Mouse (Mus musculus): ENCODE data around the gene Gtf2ird1. TPM values are rescaled to one million over a fixed set of nuclear protein-coding genes. Genes with fewer than 3 reads are reported as not detected.
"Not testable (repeated sequence)": the region's sequence is repeated elsewhere in the genome, so short reads cannot be mapped to it uniquely, and the experiment has no call there.

The Gtf2ird1 gene
- polyA plus RNA-seq, 1 experiment from 2014 or later = 48.2 TPM

DNA sequence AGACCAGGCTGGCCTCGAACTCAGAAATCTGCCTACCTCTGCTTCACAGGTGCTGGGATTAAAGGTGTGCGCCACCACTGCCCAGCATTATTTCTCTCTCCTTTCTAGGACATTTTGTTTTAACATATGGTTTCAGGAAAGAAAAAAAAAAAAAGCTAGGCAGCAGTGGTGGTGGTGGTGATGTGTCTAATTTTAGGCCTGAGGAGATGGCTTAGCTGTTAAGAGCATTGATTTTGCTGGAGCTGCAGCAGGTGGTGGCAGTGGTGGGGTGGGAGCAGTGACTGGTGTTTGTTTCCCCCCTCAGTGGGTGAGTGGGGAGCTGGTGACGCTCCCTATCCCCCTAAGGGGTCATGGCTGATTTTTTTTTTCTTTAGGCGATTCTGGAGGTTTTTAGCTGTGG, 103.4 kb downstream of the Gtf2ird1 start:
- H3K9ac ChIP-seq (ENCODE audit: low read length) = no peak overlapping the region
- no peak overlapping the region for H3K4me3 ChIP-seq (ENCODE audit: low read length)
- peaks cover 2% of the 10 kb centered on the region for H3K36me3 ChIP-seq (ENCODE audit: control insufficient read depth, insufficient read depth)
- ATAC-seq (replicated peaks; ENCODE audit: extremely low read depth, insufficient read depth, low FRiP score) = no peak
- 54% methylated on average over 4 of the region's 4 CpGs for WGBS
- H3K9me3 ChIP-seq (replicated peaks; ENCODE audit: control insufficient read depth, low read length) = no peaks in the 10 kb centered on the region
- H3K4me1 ChIP-seq (ENCODE audit: control insufficient read depth, insufficient read depth, low read length) = peaks cover 17% of the 10 kb centered on the region
- no peak overlapping the region for H3K27ac ChIP-seq (ENCODE audit: low read length)
- H3K27me3 ChIP-seq (ENCODE audit: control insufficient read depth, insufficient read depth, low read length) = no peaks in the 10 kb centered on the region
- no peak overlapping the region for H3K4me2 ChIP-seq (ENCODE audit: low read depth, low read length)

DNA sequence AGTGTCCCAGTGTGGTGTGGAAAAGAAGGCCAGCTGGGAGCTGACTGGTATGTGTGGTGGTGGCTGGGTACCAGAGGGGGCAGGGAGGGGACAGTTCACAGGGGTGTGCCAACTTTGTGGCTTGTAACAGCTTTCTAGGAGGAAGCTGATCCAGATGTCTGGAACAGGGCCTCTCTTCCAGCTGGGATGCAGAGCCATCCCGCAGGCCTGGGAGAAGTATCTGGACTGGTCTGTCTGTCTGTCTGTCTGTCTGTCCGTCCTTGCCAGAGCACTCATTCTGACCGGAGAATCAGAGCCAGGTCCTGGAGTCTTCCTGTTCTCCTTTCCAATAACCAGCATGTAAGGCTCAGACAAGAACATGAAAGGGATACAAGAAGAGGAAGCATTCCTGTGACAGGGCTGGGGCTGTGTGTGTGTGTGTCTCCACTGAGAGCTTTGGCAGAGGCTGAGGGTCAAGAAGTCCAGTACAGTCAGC, 104.0 kb downstream of the Gtf2ird1 start:
- 54% methylated on average over 3 of the region's 3 CpGs for WGBS
- Histone ChIP-seq H3K36me3 (ENCODE audit: control insufficient read depth, insufficient read depth) (no peaks in the 10 kb centered on the region), H3K9me3 (replicated peaks; ENCODE audit: control insufficient read depth, low read length) (no peaks in the 10 kb centered on the region), H3K27ac (ENCODE audit: low read length) (no peak overlapping the region), H3K4me3 (ENCODE audit: low read length) (no peak overlapping the region), H3K4me2 (ENCODE audit: low read depth, low read length) (no peak overlapping the region), H3K27me3 (ENCODE audit: control insufficient read depth, insufficient read depth, low read length) (no peaks in the 10 kb centered on the region), H3K9ac (ENCODE audit: low read length) (no peak overlapping the region), H3K4me1 (ENCODE audit: control insufficient read depth, insufficient read depth, low read length) (peaks cover 17% of the 10 kb centered on the region)
- ATAC-seq (replicated peaks; ENCODE audit: extremely low read depth, insufficient read depth, low FRiP score) = no peak

DNA sequence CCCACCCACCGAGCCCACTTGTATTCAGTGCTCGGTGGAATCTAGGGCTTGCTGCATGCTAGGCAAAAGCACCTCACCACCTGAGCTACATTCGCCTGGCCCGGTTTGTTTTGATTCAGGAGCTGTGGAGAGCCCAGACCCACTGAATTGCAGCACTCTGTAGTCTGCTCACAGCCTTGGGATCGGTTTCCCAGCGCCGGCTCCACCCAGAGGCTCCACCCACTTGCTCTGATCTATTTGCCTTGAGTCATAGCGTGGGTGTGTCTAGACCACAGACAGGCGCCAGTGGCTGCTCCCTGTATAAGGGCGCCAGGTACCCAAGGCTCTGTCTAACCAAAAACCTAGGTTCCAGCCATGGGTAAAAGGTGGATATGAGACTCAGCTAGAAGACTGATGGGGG, 105.9 kb downstream of the Gtf2ird1 start:
- H3K4me1 ChIP-seq (ENCODE audit: control insufficient read depth, insufficient read depth, low read length) = peaks cover 17% of the 10 kb centered on the region
- H3K27me3 ChIP-seq (ENCODE audit: control insufficient read depth, insufficient read depth, low read length) = no peaks in the 10 kb centered on the region
- 15% methylated on average over 10 of the region's 10 CpGs for WGBS
- no peaks in the 10 kb centered on the region for H3K9me3 ChIP-seq (replicated peaks; ENCODE audit: control insufficient read depth, low read length)
- no peak overlapping the region for H3K27ac ChIP-seq (ENCODE audit: low read length)
- H3K36me3 ChIP-seq (ENCODE audit: control insufficient read depth, insufficient read depth) = no peaks in the 10 kb centered on the region
- ATAC-seq (replicated peaks; ENCODE audit: extremely low read depth, insufficient read depth, low FRiP score) = peak; percentile 75
- H3K4me2 ChIP-seq (ENCODE audit: low read depth, low read length) = peak overlapping the region; percentile 38
- H3K4me3 ChIP-seq (ENCODE audit: low read length) = peak overlapping the region; percentile 12; the same call in 1 of the 2 replicates
- H3K9ac ChIP-seq (ENCODE audit: low read length) = no peak overlapping the region

DNA sequence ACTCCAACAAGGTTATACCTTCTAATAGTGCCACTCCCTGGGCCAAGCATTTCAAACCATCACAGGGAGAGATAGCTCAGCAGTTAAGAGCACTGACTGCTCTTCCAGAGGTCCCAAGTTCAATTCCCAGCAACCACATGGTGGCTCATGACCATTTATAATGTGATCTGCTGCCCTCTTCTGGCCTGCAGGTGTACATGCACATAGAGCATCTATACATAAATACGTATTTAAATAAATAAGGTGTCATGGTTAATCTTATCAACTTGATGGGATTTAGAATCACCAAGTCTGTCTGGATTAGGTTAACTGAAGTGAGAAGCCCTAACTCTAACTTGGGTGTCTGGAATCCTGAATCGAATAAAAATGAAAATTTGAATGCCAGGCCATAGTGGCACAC, 109.5 kb downstream of the Gtf2ird1 start:
- ATAC-seq (replicated peaks; ENCODE audit: extremely low read depth, insufficient read depth, low FRiP score) = no peak
- Histone ChIP-seq H3K9me3 (replicated peaks; ENCODE audit: control insufficient read depth, low read length) (no peaks in the 10 kb centered on the region), H3K36me3 (ENCODE audit: control insufficient read depth, insufficient read depth) (no peaks in the 10 kb centered on the region), H3K9ac (ENCODE audit: low read length) (no peak overlapping the region), H3K4me1 (ENCODE audit: control insufficient read depth, insufficient read depth, low read length) (peaks cover 7% of the 10 kb centered on the region), H3K4me2 (ENCODE audit: low read depth, low read length) (no peak overlapping the region), H3K27me3 (ENCODE audit: control insufficient read depth, insufficient read depth, low read length) (no peaks in the 10 kb centered on the region), H3K4me3 (ENCODE audit: low read length) (no peak overlapping the region), H3K27ac (ENCODE audit: low read length) (no peak overlapping the region)
- WGBS = 73% methylated on average over 2 of the region's 2 CpGs

DNA sequence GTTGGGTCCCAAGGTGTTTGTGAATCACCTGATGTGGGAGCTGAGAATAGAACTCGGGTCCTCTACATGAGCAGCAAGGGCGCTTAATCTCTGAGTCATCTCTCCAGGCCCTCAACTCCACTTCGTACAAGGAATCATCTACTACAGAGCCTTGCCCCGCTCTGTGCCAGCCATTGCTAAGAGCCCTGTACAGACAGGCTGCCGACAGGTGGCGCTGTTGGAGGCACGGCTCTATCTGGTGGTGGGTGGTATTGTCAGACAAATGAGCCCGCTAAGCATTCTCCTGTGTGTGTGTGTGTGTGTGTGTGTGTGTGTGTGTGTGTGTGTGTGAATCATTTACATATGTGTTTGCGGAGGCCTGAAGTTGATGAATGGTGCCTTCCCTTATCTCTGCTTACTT, 111.1 kb downstream of the Gtf2ird1 start:
- Histone ChIP-seq H3K9me3 (replicated peaks; ENCODE audit: control insufficient read depth, low read length) (no peaks in the 10 kb centered on the region), H3K9ac (ENCODE audit: low read length) (no peak overlapping the region), H3K36me3 (ENCODE audit: control insufficient read depth, insufficient read depth) (no peaks in the 10 kb centered on the region), H3K4me1 (ENCODE audit: control insufficient read depth, insufficient read depth, low read length) (peaks cover 1% of the 10 kb centered on the region), H3K27me3 (ENCODE audit: control insufficient read depth, insufficient read depth, low read length) (no peaks in the 10 kb centered on the region), H3K27ac (ENCODE audit: low read length) (no peak overlapping the region), H3K4me2 (ENCODE audit: low read depth, low read length) (no peak overlapping the region), H3K4me3 (ENCODE audit: low read length) (no peak overlapping the region)
- ATAC-seq (replicated peaks; ENCODE audit: extremely low read depth, insufficient read depth, low FRiP score) = no peak
- 77% methylated on average over 9 of the region's 9 CpGs for WGBS

DNA sequence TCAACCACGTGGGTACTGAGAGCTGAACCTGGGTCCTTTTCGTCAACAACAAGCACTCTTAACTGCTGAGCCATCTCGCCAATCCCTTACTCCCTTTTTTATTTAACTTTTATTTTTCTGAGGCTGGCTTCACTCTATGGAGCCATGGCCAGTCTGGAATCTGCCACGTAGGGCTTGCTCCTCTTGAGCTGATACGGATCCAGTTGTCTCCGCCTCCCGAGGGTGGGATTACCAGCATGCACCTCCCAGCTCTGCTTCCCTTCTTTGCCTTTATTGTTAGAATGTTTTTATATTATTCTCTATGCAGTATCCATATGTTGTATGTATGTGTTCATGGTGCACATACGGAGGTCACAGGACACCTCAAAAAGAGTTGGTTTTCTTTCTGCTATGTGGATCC, 112.4 kb downstream of the Gtf2ird1 start:
- 74% methylated on average over 8 of the region's 8 CpGs for WGBS
- no peak overlapping the region for H3K4me2 ChIP-seq (ENCODE audit: low read depth, low read length)
- H3K27me3 ChIP-seq (ENCODE audit: control insufficient read depth, insufficient read depth, low read length) = no peaks in the 10 kb centered on the region
- H3K27ac ChIP-seq (ENCODE audit: low read length) = no peak overlapping the region
- no peaks in the 10 kb centered on the region for H3K4me1 ChIP-seq (ENCODE audit: control insufficient read depth, insufficient read depth, low read length)
- ATAC-seq (replicated peaks; ENCODE audit: extremely low read depth, insufficient read depth, low FRiP score) = no peak
- H3K9me3 ChIP-seq (replicated peaks; ENCODE audit: control insufficient read depth, low read length) = no peaks in the 10 kb centered on the region
- no peak overlapping the region for H3K4me3 ChIP-seq (ENCODE audit: low read length)
- no peak overlapping the region for H3K9ac ChIP-seq (ENCODE audit: low read length)
- H3K36me3 ChIP-seq (ENCODE audit: control insufficient read depth, insufficient read depth) = no peaks in the 10 kb centered on the region

DNA sequence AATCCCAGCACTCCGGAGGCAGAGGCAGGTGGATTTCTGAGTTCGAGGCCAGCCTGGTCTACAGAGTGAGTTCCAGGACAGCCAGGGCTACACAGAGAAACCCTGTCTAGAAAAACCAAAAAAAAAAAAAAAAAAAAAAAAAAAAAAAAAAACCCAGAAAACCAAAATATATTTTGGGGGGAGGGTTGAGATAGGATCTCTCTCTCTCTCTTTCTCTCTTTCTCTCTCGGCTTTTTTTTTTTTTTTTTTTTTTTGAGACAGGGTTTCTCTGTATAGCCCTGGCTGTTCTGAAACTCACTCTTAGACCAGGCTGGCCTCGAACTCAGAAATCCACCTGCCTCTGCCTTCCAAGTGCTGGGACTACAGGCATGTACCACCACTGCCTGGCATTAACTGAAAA, 113.0 kb downstream of the Gtf2ird1 start:
- H3K9ac ChIP-seq (ENCODE audit: low read length); H3K27me3 ChIP-seq (ENCODE audit: control insufficient read depth, insufficient read depth, low read length); H3K27ac ChIP-seq (ENCODE audit: low read length); ATAC-seq (replicated peaks; ENCODE audit: extremely low read depth, insufficient read depth, low FRiP score); H3K4me1 ChIP-seq (ENCODE audit: control insufficient read depth, insufficient read depth, low read length); H3K9me3 ChIP-seq (replicated peaks; ENCODE audit: control insufficient read depth, low read length); H3K4me2 ChIP-seq (ENCODE audit: low read depth, low read length); H3K4me3 ChIP-seq (ENCODE audit: low read length); H3K36me3 ChIP-seq (ENCODE audit: control insufficient read depth, insufficient read depth): not testable (repeated sequence)
- WGBS = 76% methylated on average over 4 of the region's 4 CpGs

DNA sequence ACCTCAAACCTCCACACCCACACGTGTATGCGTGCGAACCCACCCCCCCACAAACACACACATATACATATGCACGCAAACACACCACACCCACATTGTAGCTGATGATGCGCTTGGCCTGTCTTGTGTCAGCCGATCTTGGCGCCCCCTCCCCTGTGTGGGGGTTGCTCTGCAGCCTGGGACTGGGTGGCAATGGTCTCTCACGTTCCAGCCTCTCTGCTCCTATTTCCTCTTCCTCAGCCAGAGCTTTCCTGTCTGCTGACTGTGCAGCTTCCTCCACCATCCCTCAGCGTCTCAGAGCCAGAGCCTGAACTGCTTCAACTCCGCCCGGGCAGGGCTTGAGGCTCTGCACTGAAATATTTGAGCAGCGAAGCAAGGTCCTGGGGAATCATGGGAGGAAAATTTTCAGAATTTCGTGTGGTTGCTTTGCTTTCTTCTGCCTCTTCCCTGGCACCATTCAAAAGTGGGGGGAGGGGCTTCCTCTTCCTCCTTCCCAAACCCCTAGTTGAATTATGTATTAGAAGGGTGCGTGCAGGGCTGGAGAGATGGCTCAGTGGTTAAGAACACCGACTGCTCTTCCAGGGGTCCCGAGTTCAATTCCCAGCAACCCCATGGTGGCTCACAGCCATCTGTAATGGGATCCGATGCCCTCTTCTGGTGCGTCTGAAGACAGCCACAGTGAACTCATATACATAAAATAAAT, 113.9 kb downstream of the Gtf2ird1 start:
- 64% methylated on average over 18 of the region's 18 CpGs for WGBS
- Histone ChIP-seq H3K27me3 (ENCODE audit: control insufficient read depth, insufficient read depth, low read length) (no peaks in the 10 kb centered on the region), H3K4me2 (ENCODE audit: low read depth, low read length) (peak overlapping the region; percentile 45), H3K36me3 (ENCODE audit: control insufficient read depth, insufficient read depth) (no peaks in the 10 kb centered on the region), H3K4me1 (ENCODE audit: control insufficient read depth, insufficient read depth, low read length) (no peaks in the 10 kb centered on the region), H3K27ac (ENCODE audit: low read length) (peak overlapping the region; percentile 55), H3K9ac (ENCODE audit: low read length) (no peak overlapping the region), H3K9me3 (replicated peaks; ENCODE audit: control insufficient read depth, low read length) (no peaks in the 10 kb centered on the region), H3K4me3 (ENCODE audit: low read length) (no peak overlapping the region)
- ATAC-seq (replicated peaks; ENCODE audit: extremely low read depth, insufficient read depth, low FRiP score) = peak; percentile 73

DNA sequence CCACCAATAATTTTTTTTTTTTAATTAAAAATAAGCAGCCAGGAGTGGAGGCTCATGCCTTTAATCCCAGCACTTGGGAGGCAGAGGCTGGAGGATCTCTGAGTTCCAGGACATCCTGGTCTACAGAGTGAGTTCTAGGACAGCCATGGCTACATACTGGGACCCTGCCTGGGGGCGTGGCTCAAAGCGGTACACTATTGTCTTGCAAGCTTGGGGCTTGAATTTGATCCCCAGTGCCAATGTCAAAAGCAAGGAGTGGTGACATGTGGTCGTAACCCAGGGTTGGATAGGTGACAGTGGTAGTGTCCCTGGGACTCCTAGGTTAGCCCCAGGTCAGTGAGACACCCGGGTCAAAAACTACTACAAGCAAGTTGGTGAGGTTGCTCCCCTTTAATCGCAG, 114.8 kb downstream of the Gtf2ird1 start:
- Histone ChIP-seq H3K27ac (ENCODE audit: low read length) (no peak overlapping the region), H3K4me1 (ENCODE audit: control insufficient read depth, insufficient read depth, low read length) (no peaks in the 10 kb centered on the region), H3K9ac (ENCODE audit: low read length) (no peak overlapping the region), H3K9me3 (replicated peaks; ENCODE audit: control insufficient read depth, low read length) (no peaks in the 10 kb centered on the region), H3K36me3 (ENCODE audit: control insufficient read depth, insufficient read depth) (no peaks in the 10 kb centered on the region), H3K4me3 (ENCODE audit: low read length) (no peak overlapping the region), H3K4me2 (ENCODE audit: low read depth, low read length) (no peak overlapping the region), H3K27me3 (ENCODE audit: control insufficient read depth, insufficient read depth, low read length) (no peaks in the 10 kb centered on the region)
- 87% methylated on average over 5 of the region's 5 CpGs for WGBS
- ATAC-seq (replicated peaks; ENCODE audit: extremely low read depth, insufficient read depth, low FRiP score) = no peak

Measured in heart, embryonic 16.5 days (tissue).